Mouse (Mus musculus) hindbrain, embryonic 11.5 days (tissue): Measurements from ENCODE around the gene Ccdc190. TPM values are rescaled to one million over a fixed set of nuclear protein-coding genes. Genes with fewer than 3 reads are reported as not detected.

ENCODE experiments used
- ATAC-seq: fragments of 200-750 bp; cut with Nextera tagmentation; 2 replicates; pipeline ENCODE4 v1.8.0; 2017; ENCODE audit warnings: mild to moderate bottlenecking, moderate TSS enrichment, moderate library complexity; ENCODE audit not compliant: low FRiP score
- DNase-seq: peaks from one replicate; pipeline ENCODE4 v3.0.0-alpha.2; 2015; ENCODE audit warnings: low spot score
- H3K27ac ChIP-seq: fragments of 300-500 bp; sonication (generic); 2 replicates; pipeline ENCODE4 v1.5.1; 2014; ENCODE audit warnings: mild to moderate bottlenecking, low read depth, low read length
- H3K27me3 ChIP-seq: fragments of 300-500 bp; sonication (generic); 2 replicates; pipeline ENCODE4 v1.6.1; 2014; ENCODE audit warnings: mild to moderate bottlenecking, low read length, moderate library complexity, mixed read lengths; ENCODE audit not compliant: control insufficient read depth, insufficient read depth
- H3K36me3 ChIP-seq: fragments of 300-500 bp; sonication (generic); 2 replicates; pipeline ENCODE4 v1.6.1; 2014; ENCODE audit warnings: mild to moderate bottlenecking, low read length, moderate library complexity, mixed read lengths; ENCODE audit not compliant: control insufficient read depth, insufficient read depth
- H3K4me1 ChIP-seq: fragments of 300-500 bp; sonication (generic); replicated peaks from 2 replicates; pipeline ENCODE4 v1.6.1; 2014; ENCODE audit warnings: low read length, mixed read lengths; ENCODE audit not compliant: control insufficient read depth, insufficient read depth
- H3K4me2 ChIP-seq: fragments of 300-500 bp; sonication (generic); replicated peaks from 2 replicates; pipeline ENCODE4 v1.6.1; 2014; ENCODE audit warnings: mild to moderate bottlenecking, low read depth, low read length
- H3K4me3 ChIP-seq: fragments of 300-500 bp; sonication (generic); 2 replicates; pipeline ENCODE4 v1.5.1; 2014; ENCODE audit warnings: low read depth, low read length
- H3K9ac ChIP-seq: fragments of 300-500 bp; sonication (generic); 2 replicates; pipeline ENCODE4 v1.6.1; 2014; ENCODE audit warnings: low read depth, low read length
- H3K9me3 ChIP-seq: fragments of 300-500 bp; sonication (generic); 2 replicates; pipeline ENCODE4 v1.6.1; 2016; ENCODE audit warnings: low read length; ENCODE audit not compliant: control insufficient read depth
- WGBS: fragments of 180-500 bp; shearing (Covaris S2); extraction: QIAGEN DNeasy Blood & Tissue Kit; methylation state at CpG from one replicate; pipeline ENCODE4 v1.1.7; 2014; 5-methylcytosine and 5-hydroxymethylcytosine counted together
- polyA plus RNA-seq: library from polyadenylated mRNA; unstranded; fragments of >200 nt; fragmentation: Nextera tagmentation; extraction: Ambion mirVana; gene quantifications from 2 replicates; pipeline ENCODE4 v1.2.1, GENCODE M21; 2014

The Ccdc190 gene
- polyA plus RNA-seq, 1 experiment from 2014 or later, result 0.69 TPM

- no peak overlapping the region for H3K27ac ChIP-seq
- H3K4me1 ChIP-seq, result no peaks in the 10 kb centered on the region
- H3K9ac ChIP-seq, result no peak overlapping the region
- no peaks in the 10 kb centered on the region for H3K27me3 ChIP-seq
- 85% methylated on average over 3 of the region's 3 CpGs for WGBS
- no peak overlapping the region for H3K4me3 ChIP-seq
- no peaks in the 10 kb centered on the region for H3K9me3 ChIP-seq
- ATAC-seq, result no peak
- no peak for DNase-seq
- no peak overlapping the region for H3K4me2 ChIP-seq
- no peaks in the 10 kb centered on the region for H3K36me3 ChIP-seq
These were observed 27.6 kb upstream of the Ccdc190 start for GRCm38 (mm10) chr1:169900771-169901336.

DNA sequence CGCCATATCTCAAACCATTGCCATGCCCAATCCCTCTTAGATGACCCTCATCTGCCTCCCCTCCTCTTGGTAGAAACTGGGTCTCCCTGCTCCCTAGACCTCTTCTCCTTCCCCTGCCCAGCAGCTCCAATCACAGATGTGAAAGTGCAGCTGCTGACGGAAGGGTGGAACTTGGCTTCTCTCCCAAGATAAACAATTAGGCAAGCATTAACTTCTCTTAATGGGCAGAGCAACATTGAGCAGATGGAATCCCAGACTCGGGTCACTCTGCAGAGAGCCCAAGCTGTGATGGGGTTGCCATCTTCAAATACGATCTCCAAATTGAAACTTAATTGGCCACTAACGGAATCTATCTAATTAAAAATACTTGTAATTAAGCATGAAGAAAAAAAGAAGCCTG lies 19.3 kb upstream of the Ccdc190 start:
- no peak overlapping the region for H3K4me3 ChIP-seq
- no peaks in the 10 kb centered on the region for H3K4me1 ChIP-seq
- no peaks in the 10 kb centered on the region for H3K9me3 ChIP-seq
- H3K27ac ChIP-seq, result no peak overlapping the region
- H3K9ac ChIP-seq, result no peak overlapping the region
- DNase-seq, result no peak
- H3K36me3 ChIP-seq, result no peaks in the 10 kb centered on the region
- no peak for ATAC-seq
- no peak overlapping the region for H3K4me2 ChIP-seq
- 89% methylated on average over 5 of the region's 5 CpGs for WGBS
- H3K27me3 ChIP-seq, result no peaks in the 10 kb centered on the region

GRCm38 (mm10) chr1:169909659-169910058 lies 18.8 kb upstream of the Ccdc190 start:
- no peaks in the 10 kb centered on the region for H3K36me3 ChIP-seq
- H3K27ac ChIP-seq, result no peak overlapping the region
- no peak for DNase-seq
- H3K9ac ChIP-seq, result no peak overlapping the region
- H3K4me2 ChIP-seq, result no peak overlapping the region
- no peaks in the 10 kb centered on the region for H3K4me1 ChIP-seq
- no peak overlapping the region for H3K4me3 ChIP-seq
- WGBS, result 95% methylated on average over 6 of the region's 6 CpGs
- H3K9me3 ChIP-seq, result no peaks in the 10 kb centered on the region
- no peaks in the 10 kb centered on the region for H3K27me3 ChIP-seq
- no peak for ATAC-seq

DNA sequence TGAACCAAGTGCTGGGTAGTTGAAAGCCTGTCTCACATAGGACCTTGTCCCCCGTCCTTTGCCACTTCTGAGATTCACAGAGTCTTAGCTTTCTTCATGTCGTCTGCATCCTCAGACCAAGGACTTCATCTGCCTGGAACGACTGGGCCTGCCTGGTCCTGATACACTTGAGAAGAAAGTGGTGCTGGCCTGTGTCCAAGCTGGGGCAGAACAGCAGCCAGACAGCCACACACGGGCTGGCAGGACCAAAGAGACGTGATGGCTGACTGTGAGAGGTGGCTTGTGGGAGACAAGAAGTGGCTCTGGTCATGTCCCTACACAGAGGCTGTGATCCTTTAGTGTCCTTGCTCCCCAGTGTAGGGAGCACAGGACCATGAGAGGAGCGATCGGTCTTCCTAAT lies 17.7 kb upstream of the Ccdc190 start:
- Histone ChIP-seq H3K4me2 (no peak overlapping the region), H3K4me3 (no peak overlapping the region), H3K9me3 (no peaks in the 10 kb centered on the region), H3K27me3 (no peaks in the 10 kb centered on the region), H3K27ac (no peak overlapping the region), H3K9ac (no peak overlapping the region), H3K36me3 (no peaks in the 10 kb centered on the region), H3K4me1 (no peaks in the 10 kb centered on the region)
- WGBS, result 89% methylated on average over 7 of the region's 7 CpGs
- DNase-seq (no peak), ATAC-seq (no peak)

GRCm38 (mm10) chr1:169911526-169911925 lies 16.9 kb upstream of the Ccdc190 start:
- no peak overlapping the region for H3K4me3 ChIP-seq
- no peak overlapping the region for H3K27ac ChIP-seq
- no peaks in the 10 kb centered on the region for H3K27me3 ChIP-seq
- H3K36me3 ChIP-seq, result no peaks in the 10 kb centered on the region
- WGBS, result 67% methylated on average over 6 of the region's 6 CpGs
- ATAC-seq (no peak), DNase-seq (no peak)
- no peak overlapping the region for H3K4me2 ChIP-seq
- H3K4me1 ChIP-seq, result no peaks in the 10 kb centered on the region
- no peaks in the 10 kb centered on the region for H3K9me3 ChIP-seq
- no peak overlapping the region for H3K9ac ChIP-seq

DNA sequence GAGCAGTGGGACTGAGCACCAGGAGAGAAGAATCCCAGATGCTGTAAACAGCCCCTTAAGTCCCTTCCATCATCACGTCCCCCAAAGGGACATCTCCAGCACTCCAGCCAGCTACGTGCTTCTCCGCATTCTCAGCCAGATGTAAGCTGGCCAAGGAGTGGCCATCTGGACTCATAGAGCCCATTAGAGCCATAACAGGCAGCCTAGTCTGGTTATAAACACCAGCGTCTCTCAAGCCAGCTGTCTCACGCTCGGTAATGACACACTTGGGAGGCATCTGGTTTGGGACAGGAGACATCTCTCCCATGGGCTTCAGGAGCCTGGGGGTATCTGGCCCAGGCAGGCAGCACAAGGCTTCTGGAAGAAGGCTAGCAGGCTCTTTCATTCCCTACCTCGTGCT lies 11.8 kb upstream of the Ccdc190 start:
- Histone ChIP-seq H3K4me1 (no peaks in the 10 kb centered on the region), H3K27me3 (no peaks in the 10 kb centered on the region), H3K36me3 (no peaks in the 10 kb centered on the region), H3K9me3 (no peaks in the 10 kb centered on the region), H3K27ac (no peak overlapping the region), H3K4me2 (no peak overlapping the region), H3K9ac (no peak overlapping the region), H3K4me3 (no peak overlapping the region)
- WGBS, result 61% methylated on average over 7 of the region's 7 CpGs
- DNase-seq, result no peak
- ATAC-seq, result peak; percentile 18; the same call in 1 of the 2 replicates

GRCm38 (mm10) chr1:169917115-169917796 lies 11.2 kb upstream of the Ccdc190 start:
- Histone ChIP-seq H3K4me1 (no peaks in the 10 kb centered on the region), H3K4me3 (no peak overlapping the region), H3K9ac (no peak overlapping the region), H3K27me3 (no peaks in the 10 kb centered on the region), H3K9me3 (no peaks in the 10 kb centered on the region), H3K27ac (no peak overlapping the region), H3K36me3 (no peaks in the 10 kb centered on the region), H3K4me2 (no peak overlapping the region)
- WGBS, result 76% methylated on average over 9 of the region's 9 CpGs
- no peak for ATAC-seq
- no peak for DNase-seq

DNA sequence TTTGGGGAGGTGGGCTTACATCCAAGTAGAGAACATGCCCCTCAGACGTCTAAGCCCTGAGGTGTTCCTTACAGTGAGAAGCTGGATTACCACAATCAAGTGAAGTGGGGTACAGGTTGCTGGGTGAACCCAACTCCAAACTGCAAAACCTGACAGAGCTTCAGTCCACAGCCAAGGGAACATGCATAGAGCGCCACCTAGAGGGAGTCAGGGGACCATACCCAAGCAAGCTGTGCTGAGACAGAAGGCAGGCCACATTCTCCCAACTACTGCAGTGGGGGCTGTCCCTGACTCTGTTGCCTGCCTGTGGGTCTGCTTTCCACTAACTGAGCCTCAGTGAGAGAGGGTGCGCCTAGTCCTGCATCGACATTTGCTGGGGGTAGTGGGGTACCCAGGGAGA lies 10.4 kb upstream of the Ccdc190 start:
- Histone ChIP-seq H3K9ac (no peak overlapping the region), H3K4me1 (no peaks in the 10 kb centered on the region), H3K27me3 (no peaks in the 10 kb centered on the region), H3K27ac (no peak overlapping the region), H3K9me3 (no peaks in the 10 kb centered on the region), H3K36me3 (no peaks in the 10 kb centered on the region), H3K4me3 (no peak overlapping the region), H3K4me2 (no peak overlapping the region)
- DNase-seq (peak; percentile 66), ATAC-seq (peak; percentile 38)
- 16% methylated on average over 4 of the region's 4 CpGs for WGBS

DNA sequence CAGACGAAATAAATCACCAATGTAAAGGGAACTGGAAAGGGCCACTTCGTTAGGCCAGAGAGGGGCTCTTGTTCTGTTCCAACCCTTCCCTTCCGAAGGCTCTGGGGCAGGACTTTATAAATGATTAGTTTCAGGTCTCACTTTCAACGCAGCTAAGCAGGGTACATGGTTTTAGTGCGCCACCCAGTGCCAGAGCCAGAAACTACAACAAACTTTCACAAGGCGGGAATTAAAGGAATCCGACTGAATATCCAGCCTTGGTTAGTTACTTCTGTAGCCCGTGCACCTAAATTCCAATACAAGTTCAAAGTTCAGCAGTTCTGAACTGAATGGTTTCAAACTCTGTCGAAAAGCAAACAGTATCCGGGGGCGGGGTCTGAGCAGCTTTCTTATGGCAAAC lies 9.2 kb upstream of the Ccdc190 start:
- peak; percentile 92 for DNase-seq
- Histone ChIP-seq H3K4me1 (no peaks in the 10 kb centered on the region), H3K9me3 (no peaks in the 10 kb centered on the region), H3K4me2 (no peak overlapping the region), H3K36me3 (no peaks in the 10 kb centered on the region), H3K9ac (no peak overlapping the region), H3K27ac (no peak overlapping the region), H3K4me3 (no peak overlapping the region), H3K27me3 (no peaks in the 10 kb centered on the region)
- 6% methylated on average over 11 of the region's 11 CpGs for WGBS
- peak; percentile 71 for ATAC-seq
